Mouse (Mus musculus): ENCODE results near the gene Dio3. TPM values are rescaled to one million over a fixed set of nuclear protein-coding genes. Genes with fewer than 3 reads are reported as not detected.

Gene Dio3
- polyA plus RNA-seq (2012; ENCODE audit: insufficient read depth, insufficient read length, low replicate concordance, missing spikeins), result not detected in 2 replicates

DNA sequence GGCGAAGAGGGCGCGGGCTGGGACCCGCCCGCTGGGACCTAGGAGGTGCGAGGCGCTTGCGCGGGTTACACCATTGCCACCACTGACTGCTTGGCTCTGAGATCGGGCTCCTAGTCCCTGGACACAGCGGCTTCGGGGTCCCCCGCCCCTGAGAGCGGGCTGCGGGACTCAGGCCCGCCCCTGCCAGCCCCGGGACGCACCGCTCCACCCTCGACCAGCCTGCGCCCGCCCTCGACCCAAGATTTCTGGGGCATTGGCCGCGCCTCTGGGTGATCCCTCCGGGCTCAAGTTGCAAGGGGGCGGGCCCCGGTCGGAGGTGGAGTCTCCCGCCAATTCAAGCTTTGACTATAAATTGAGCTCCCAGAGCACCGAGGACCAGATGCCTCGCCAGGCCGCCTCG lies at the start of gene Dio3:
Gene Dio3, plus strand, starts transcription at position 216 of the 400 bp plus-strand sequence.
- Histone ChIP-seq H3K27ac (ENCODE audit: insufficient read depth, low read depth, low read length) (no peak within 1 kb of the TSS), H3K4me3 (ENCODE audit: insufficient read depth, low read depth, low read length) (peak within 1 kb of the TSS; percentile 36), H3K4me1 (ENCODE audit: control insufficient read depth, insufficient read depth, low read length) (peaks cover 10% of the 10 kb centered on the region)
- TF ChIP-seq POLR2A (IDR thresholded peaks at IDR 0.05; ENCODE audit: insufficient read depth, low read depth, low read length), result no peak
- TF ChIP-seq CTCF (IDR thresholded peaks at IDR 0.05; ENCODE audit: insufficient read depth, low read depth, low read length), result no peak
- 1% methylated on average over 33 of the region's 34 CpGs for WGBS

DNA sequence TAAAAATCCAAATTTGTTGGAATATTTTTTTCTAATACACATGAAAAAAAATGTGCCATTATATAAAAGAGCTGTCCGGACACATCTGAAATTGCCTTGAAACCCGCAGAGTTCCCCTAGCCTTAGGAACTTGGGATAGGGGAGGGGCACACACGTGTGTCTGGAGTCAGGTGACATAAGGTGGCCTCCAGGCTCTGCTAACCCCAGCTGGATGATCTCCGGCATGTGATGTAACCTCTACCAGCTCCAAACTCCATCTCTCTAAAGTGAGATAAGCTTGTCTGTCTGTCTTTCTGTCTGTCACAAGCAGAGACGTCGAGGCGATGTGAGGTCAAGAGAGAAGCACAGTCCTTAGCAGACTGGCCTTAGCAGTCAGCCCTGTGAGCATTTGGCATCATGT lies 48.6 kb upstream of the Dio3 start:
- no peak overlapping the region for H3K4me3 ChIP-seq (ENCODE audit: insufficient read depth, low read depth, low read length)
- H3K27ac ChIP-seq (ENCODE audit: insufficient read depth, low read depth, low read length), result no peak overlapping the region
- TF ChIP-seq CTCF (IDR thresholded peaks at IDR 0.05; ENCODE audit: insufficient read depth, low read depth, low read length), result no peak
- no peak for TF ChIP-seq POLR2A (IDR thresholded peaks at IDR 0.05; ENCODE audit: insufficient read depth, low read depth, low read length)
- H3K4me1 ChIP-seq (ENCODE audit: control insufficient read depth, insufficient read depth, low read length), result peaks cover 7% of the 10 kb centered on the region; the same call in 1 of the 2 replicates
- 90% methylated on average over 7 of the region's 7 CpGs for WGBS

DNA sequence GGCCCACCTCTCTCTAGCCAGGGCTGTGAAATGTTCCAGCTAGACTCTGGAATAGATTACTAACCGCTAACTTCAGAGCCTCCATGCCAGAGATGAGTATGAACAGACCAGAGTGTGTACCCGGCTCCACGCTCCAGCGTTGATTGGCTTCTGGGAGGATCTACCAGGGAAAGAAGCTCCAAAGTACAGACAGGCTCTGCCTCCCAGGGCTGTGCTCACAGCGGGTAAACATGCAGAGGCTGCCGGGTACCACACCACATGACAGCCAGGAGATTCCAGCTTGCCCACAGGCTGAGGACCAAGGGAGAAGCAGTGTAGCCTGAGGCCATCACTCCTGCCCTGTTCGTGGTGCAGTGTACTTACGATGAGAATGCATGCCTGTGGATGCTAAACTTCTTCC lies 48.1 kb upstream of the Dio3 start:
- Histone ChIP-seq H3K4me3 (ENCODE audit: insufficient read depth, low read depth, low read length) (no peak overlapping the region), H3K27ac (ENCODE audit: insufficient read depth, low read depth, low read length) (no peak overlapping the region), H3K4me1 (ENCODE audit: control insufficient read depth, insufficient read depth, low read length) (peaks cover 7% of the 10 kb centered on the region; the same call in 1 of the 2 replicates)
- WGBS, result 61% methylated on average over 8 of the region's 8 CpGs
- TF ChIP-seq POLR2A (IDR thresholded peaks at IDR 0.05; ENCODE audit: insufficient read depth, low read depth, low read length), result no peak
- no peak for TF ChIP-seq CTCF (IDR thresholded peaks at IDR 0.05; ENCODE audit: insufficient read depth, low read depth, low read length)

DNA sequence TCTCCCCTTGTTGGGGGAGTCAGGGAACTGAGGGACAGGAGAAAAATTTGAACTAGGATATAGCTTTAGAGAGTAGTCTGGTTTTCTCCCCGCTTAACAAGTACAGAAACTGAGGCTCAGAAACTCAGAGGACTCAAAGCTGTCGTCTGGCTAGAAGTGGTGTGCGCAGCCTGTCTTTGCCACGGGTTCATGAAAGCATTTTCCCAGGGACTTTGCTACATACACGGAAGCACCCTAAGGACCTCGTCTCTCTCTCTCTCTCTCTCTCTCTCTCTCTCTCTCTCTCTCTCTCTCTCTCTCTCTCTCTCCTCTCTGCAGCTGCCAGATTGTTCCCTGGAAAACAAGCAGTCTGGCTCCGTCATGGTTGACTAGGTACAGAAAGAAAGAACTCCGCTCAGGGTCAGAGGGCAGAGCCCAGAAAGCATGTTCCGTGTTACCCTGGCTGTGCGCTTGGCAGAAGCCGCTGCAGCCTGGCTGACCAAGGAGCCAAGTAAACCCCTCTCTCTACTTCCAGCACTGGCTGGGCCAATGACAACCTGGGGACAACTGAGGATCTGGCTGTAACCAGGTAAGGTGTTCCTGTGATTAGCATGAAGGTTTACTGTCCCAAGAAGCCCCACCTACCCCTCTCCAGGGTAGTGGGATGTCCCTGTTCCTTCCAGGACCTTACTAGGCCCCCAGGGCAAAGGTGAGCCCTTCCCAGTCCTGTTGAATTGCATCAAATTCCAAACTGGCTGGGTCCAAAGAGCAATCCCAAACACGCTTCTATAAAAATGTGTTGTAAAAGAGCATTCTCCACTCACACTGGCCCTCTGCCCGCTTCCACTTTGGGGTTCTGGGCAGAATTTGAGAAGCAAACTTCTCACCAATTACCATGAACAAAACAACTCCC lies 46.9 kb upstream of the Dio3 start:
- WGBS, result 72% methylated on average over 13 of the region's 13 CpGs
- TF ChIP-seq POLR2A (IDR thresholded peaks at IDR 0.05; ENCODE audit: insufficient read depth, low read depth, low read length) (no peak), CTCF (IDR thresholded peaks at IDR 0.05; ENCODE audit: insufficient read depth, low read depth, low read length) (no peak)

DNA sequence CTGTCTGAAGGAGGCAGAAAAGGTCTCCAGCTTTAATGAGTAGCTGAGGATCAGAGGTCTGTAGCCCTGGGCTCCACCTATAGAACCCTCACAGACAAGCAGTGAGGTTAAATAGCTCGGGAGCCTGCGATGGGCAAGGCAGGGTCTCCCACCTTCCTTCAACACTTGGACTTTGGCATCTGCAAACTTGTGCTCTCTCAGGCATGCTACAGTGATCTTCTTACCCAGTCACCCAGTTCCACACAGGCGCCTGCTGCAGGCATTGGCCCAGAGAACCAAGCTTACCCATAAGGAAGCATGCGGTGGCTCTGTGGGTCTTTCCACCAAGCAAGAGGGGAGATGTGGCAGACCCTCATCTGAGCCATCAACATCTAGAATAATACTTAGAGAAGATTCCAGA lies 43.0 kb upstream of the Dio3 start:
- Histone ChIP-seq H3K4me1 (ENCODE audit: control insufficient read depth, insufficient read depth, low read length) (peaks cover 11% of the 10 kb centered on the region; the same call in 1 of the 2 replicates), H3K4me3 (ENCODE audit: insufficient read depth, low read depth, low read length) (no peak overlapping the region), H3K27ac (ENCODE audit: insufficient read depth, low read depth, low read length) (no peak overlapping the region)
- TF ChIP-seq CTCF (IDR thresholded peaks at IDR 0.05; ENCODE audit: insufficient read depth, low read depth, low read length) (no peak), POLR2A (IDR thresholded peaks at IDR 0.05; ENCODE audit: insufficient read depth, low read depth, low read length) (no peak)
- WGBS, result over 99% methylated on average over 4 of the region's 4 CpGs

More for the DNA sequence above, 46.9 kb upstream of the Dio3 start:
- H3K4me3 ChIP-seq (ENCODE audit: insufficient read depth, low read depth, low read length), result no peak overlapping the region
- H3K4me1 ChIP-seq (ENCODE audit: control insufficient read depth, insufficient read depth, low read length), result peaks cover 7% of the 10 kb centered on the region; the same call in 1 of the 2 replicates
- no peak overlapping the region for H3K27ac ChIP-seq (ENCODE audit: insufficient read depth, low read depth, low read length)

DNA sequence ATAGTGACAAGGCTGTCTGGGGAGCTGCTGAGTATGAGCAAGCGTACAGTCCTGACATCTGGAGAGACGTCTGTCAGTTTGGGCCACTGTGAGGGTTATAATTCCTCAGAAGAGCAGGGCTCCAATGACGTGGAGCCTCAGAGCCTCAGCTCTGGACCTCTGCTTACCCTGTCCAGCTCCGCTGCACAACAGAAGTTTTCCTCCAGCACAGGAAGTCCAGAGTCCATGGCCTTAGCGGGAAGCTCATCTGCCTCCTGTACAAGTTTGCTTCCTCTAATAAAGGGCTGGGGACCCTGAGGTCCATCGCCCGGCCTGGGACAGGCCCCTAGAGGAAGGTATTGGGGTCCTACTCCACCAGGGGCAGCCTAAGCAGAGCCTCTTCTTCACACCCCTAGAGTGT lies 41.8 kb upstream of the Dio3 start:
- TF ChIP-seq POLR2A (IDR thresholded peaks at IDR 0.05; ENCODE audit: insufficient read depth, low read depth, low read length) (no peak), CTCF (IDR thresholded peaks at IDR 0.05; ENCODE audit: insufficient read depth, low read depth, low read length) (no peak)
- 92% methylated on average over 7 of the region's 7 CpGs for WGBS
- Histone ChIP-seq H3K4me3 (ENCODE audit: insufficient read depth, low read depth, low read length) (no peak overlapping the region), H3K27ac (ENCODE audit: insufficient read depth, low read depth, low read length) (no peak overlapping the region), H3K4me1 (ENCODE audit: control insufficient read depth, insufficient read depth, low read length) (peaks cover 11% of the 10 kb centered on the region; the same call in 1 of the 2 replicates)

DNA sequence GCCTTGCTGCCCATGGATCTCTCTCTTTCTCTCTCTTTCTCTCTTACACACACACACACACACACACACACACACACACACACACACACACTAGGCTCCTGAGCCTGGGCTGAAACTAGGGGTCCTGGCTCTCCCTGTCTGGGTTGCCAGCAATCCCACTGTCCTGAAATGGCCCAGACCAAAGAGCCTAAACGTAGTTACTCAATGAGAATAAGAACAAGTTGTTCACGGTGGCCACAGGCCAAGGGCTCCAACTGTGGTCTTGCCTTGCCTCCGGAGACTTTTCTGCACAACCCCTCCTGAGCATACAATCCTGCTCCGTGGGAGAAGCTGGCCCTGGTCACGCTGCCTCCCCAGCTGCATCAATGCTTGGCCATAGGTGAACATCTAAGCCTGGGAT lies 39.5 kb upstream of the Dio3 start:
- Histone ChIP-seq H3K4me3 (ENCODE audit: insufficient read depth, low read depth, low read length) (no peak overlapping the region), H3K4me1 (ENCODE audit: control insufficient read depth, insufficient read depth, low read length) (0 out of 2 replicates have a peak, but pooled peaks cover 4% of the 10 kb centered on the region), H3K27ac (ENCODE audit: insufficient read depth, low read depth, low read length) (no peak overlapping the region)
- no peak for TF ChIP-seq CTCF (IDR thresholded peaks at IDR 0.05; ENCODE audit: insufficient read depth, low read depth, low read length)
- TF ChIP-seq POLR2A (IDR thresholded peaks at IDR 0.05; ENCODE audit: insufficient read depth, low read depth, low read length), result no peak
- 51% methylated on average over 5 of the region's 5 CpGs for WGBS

DNA sequence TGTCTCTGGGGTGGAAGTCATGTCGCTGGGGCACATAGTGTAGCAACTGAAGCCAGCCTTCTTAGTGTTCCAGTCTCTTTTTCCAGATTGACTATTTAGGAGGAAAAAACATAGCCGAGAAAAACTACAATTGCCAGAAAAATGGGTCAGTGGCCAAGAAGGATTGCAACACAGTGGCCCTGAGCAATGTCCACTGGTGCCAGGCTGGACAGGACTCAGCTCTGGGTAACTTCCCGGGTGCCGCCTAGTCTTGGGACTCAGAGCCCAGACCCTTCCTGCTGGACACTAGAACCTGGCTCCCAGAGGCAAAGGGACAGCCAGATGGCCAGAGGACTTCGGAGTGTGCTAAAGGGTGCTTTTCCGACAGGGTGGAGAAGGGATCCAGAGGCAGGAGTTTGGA lies 34.3 kb upstream of the Dio3 start:
- no peak overlapping the region for H3K4me3 ChIP-seq (ENCODE audit: insufficient read depth, low read depth, low read length)
- H3K27ac ChIP-seq (ENCODE audit: insufficient read depth, low read depth, low read length), result no peak overlapping the region
- TF ChIP-seq CTCF (IDR thresholded peaks at IDR 0.05; ENCODE audit: insufficient read depth, low read depth, low read length) (no peak), POLR2A (IDR thresholded peaks at IDR 0.05; ENCODE audit: insufficient read depth, low read depth, low read length) (no peak)
- no peaks in the 10 kb centered on the region for H3K4me1 ChIP-seq (ENCODE audit: control insufficient read depth, insufficient read depth, low read length)
- 81% methylated on average over 6 of the region's 6 CpGs for WGBS

DNA sequence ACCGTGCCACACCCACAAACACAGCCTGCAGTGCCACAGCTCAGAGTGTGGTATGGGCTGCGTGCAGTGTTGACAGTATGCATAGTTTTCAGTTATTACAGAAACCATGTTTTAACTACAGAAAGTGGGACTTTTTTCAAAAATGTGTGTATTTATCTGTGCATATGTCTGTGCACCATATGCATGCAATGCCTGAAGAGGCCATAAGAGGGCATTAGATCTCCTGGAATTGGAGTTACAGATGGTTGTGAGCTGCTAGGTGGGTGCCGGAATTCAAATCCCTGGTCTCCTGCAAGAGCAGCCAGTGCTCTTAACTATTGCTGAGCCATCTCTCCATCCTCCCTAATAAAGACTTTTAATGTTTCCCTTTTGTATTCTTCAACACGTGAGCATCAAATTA lies 33.4 kb upstream of the Dio3 start:
- Histone ChIP-seq H3K4me3 (ENCODE audit: insufficient read depth, low read depth, low read length) (no peak overlapping the region), H3K4me1 (ENCODE audit: control insufficient read depth, insufficient read depth, low read length) (peaks cover under 1% of the 10 kb centered on the region; the same call in 1 of the 2 replicates), H3K27ac (ENCODE audit: insufficient read depth, low read depth, low read length) (no peak overlapping the region)
- no peak for TF ChIP-seq POLR2A (IDR thresholded peaks at IDR 0.05; ENCODE audit: insufficient read depth, low read depth, low read length)
- TF ChIP-seq CTCF (IDR thresholded peaks at IDR 0.05; ENCODE audit: insufficient read depth, low read depth, low read length), result no peak
- 93% methylated on average over 4 of the region's 4 CpGs for WGBS
